ENCODE assay signal across 7 mouse cellular contexts in the genomic region with DNA sequence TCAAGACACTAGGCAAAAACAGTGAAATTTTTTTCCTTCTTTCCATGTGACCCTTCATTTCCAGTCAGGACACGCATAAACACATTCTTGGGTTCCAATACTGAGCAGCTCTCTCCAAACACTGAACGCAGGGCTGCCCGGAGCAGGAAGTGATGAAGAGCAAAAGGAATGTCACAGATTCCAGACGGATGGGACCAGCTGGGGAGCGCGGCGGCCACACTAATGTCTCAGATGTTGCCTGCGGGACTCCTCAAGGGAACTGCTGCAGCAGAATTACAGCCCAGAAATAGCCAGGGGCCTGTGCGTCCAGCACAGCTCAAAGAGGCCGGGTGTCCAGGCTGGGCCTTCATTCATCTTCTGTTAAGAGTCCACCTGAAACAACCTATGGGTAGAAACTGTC. TPM values are rescaled to one million over a fixed set of nuclear protein-coding genes. Genes with fewer than 3 reads are reported as not detected.
A peak's percentile ranks its signal among the peaks of the same experiment; 100 is the strongest.
DNase-seq lines count a peak whose midpoint lies in the region; ATAC-seq and TF ChIP-seq lines count a peak whose summit lies in the region.

No protein-coding gene starts in this region.

- H3K9ac ChIP-seq in embryonic facial prominence, embryonic 11.5 days (replicated peaks; ENCODE audit: low read length), result no peak overlapping the region
- 0 out of 2 replicates have a peak overlapping the region, but pooled peaks have one; percentile 19 for H3K9ac ChIP-seq in kidney, embryonic 14.5 days (ENCODE audit: low read depth, low read length)

- no peaks in the 10 kb centered on the region for H3K4me1 ChIP-seq in embryonic facial prominence, embryonic 11.5 days (ENCODE audit: control insufficient read depth, insufficient read depth, low read length)
- H3K4me1 ChIP-seq in heart, embryonic 10.5 days, result peaks cover 94% of the 10 kb centered on the region
- H3K4me1 ChIP-seq in kidney, embryonic 14.5 days (ENCODE audit: control insufficient read depth, insufficient read depth, low read length), result peaks cover 16% of the 10 kb centered on the region; the same call in 1 of the 2 replicates

- WGBS in embryonic facial prominence, embryonic 11.5 days, result 36% methylated on average over 10 of the region's 10 CpGs
- 18% methylated on average over 10 of the region's 10 CpGs for WGBS in heart, embryonic 10.5 days
- 45% methylated on average over 10 of the region's 10 CpGs for WGBS in kidney, embryonic 14.5 days

- no peak overlapping the region for H3K4me2 ChIP-seq in embryonic facial prominence, embryonic 11.5 days (ENCODE audit: low read depth, low read length)
- H3K4me2 ChIP-seq in kidney, embryonic 14.5 days (replicated peaks; ENCODE audit: low read depth, low read length), result no peak overlapping the region
- peak overlapping the region; percentile 87 for H3K4me2 ChIP-seq in myocyte (ENCODE audit: low read depth)

- H3K79me2 ChIP-seq in myocyte (ENCODE audit: control insufficient read depth, insufficient read depth), result peaks cover 92% of the 10 kb centered on the region

- no peaks in the 10 kb centered on the region for H3K27me3 ChIP-seq in embryonic facial prominence, embryonic 11.5 days (ENCODE audit: control insufficient read depth, insufficient read depth, low read length)
- no peaks in the 10 kb centered on the region for H3K27me3 ChIP-seq in heart, embryonic 10.5 days (ENCODE audit: insufficient read depth, poor library complexity, severe bottlenecking)
- H3K27me3 ChIP-seq in kidney, embryonic 14.5 days (ENCODE audit: control insufficient read depth, insufficient read depth, low read length), result no peaks in the 10 kb centered on the region
- H3K27me3 ChIP-seq in myocyte (ENCODE audit: control insufficient read depth, insufficient read depth, insufficient read length), result no peaks in the 10 kb centered on the region

- H3K36me3 ChIP-seq in embryonic facial prominence, embryonic 11.5 days (replicated peaks; ENCODE audit: control insufficient read depth, insufficient read depth, low read depth, low read length), result no peaks in the 10 kb centered on the region
- H3K36me3 ChIP-seq in heart, embryonic 10.5 days, result no peaks in the 10 kb centered on the region
- no peaks in the 10 kb centered on the region for H3K36me3 ChIP-seq in kidney, embryonic 14.5 days (ENCODE audit: control insufficient read depth, insufficient read depth, low read length)
- H3K36me3 ChIP-seq in myocyte (ENCODE audit: control insufficient read depth, insufficient read depth), result no peaks in the 10 kb centered on the region

- no peak for TF ChIP-seq POLR2A in myocyte (IDR thresholded peaks at IDR 0.05; ENCODE audit: insufficient read length, low read depth)

- no peak overlapping the region for H3ac ChIP-seq in myocyte (ENCODE audit: control insufficient read depth, insufficient read length)

- ATAC-seq in embryonic facial prominence, embryonic 11.5 days (replicated peaks; ENCODE audit: insufficient number of reproducible peaks, low FRiP score, low TSS enrichment, low read depth), result no peak
- ATAC-seq in kidney, embryonic 14.5 days (ENCODE audit: low FRiP score, low TSS enrichment), result peak; percentile 33; the same call in 1 of the 2 replicates

- DNase-seq in embryonic facial prominence, embryonic 11.5 days (ENCODE audit: low spot score), result peak; percentile 55
- peak; percentile 87 for DNase-seq in heart, embryonic 10.5 days (ENCODE audit: low spot score)
- no peak for DNase-seq in layer of hippocampus, adult 18-20 months (ENCODE audit: low spot score in 2 of 2)
- no peak for DNase-seq in right cerebral cortex, postnatal 4 days
- no peak for DNase-seq in ovary, postnatal 36 days (ENCODE audit: low spot score)

- H3K9me3 ChIP-seq in embryonic facial prominence, embryonic 11.5 days (replicated peaks; ENCODE audit: control insufficient read depth, low read length), result no peaks in the 10 kb centered on the region
- H3K9me3 ChIP-seq in heart, embryonic 10.5 days, result no peaks in the 10 kb centered on the region
- no peaks in the 10 kb centered on the region for H3K9me3 ChIP-seq in kidney, embryonic 14.5 days (ENCODE audit: control insufficient read depth, low read length)

- peak overlapping the region; percentile 59; the same call in 1 of the 2 replicates for H3K27ac ChIP-seq in embryonic facial prominence, embryonic 11.5 days (replicated peaks; ENCODE audit: low read depth, low read length)
- H3K27ac ChIP-seq in heart, embryonic 10.5 days, result peak overlapping the region; percentile 80
- peak overlapping the region; percentile 56; the same call in 1 of the 2 replicates for H3K27ac ChIP-seq in kidney, embryonic 14.5 days (ENCODE audit: low read depth, low read length)

- no peak overlapping the region for H3K4me3 ChIP-seq in embryonic facial prominence, embryonic 11.5 days (ENCODE audit: low read depth, low read length)
- H3K4me3 ChIP-seq in heart, embryonic 10.5 days, result no peak overlapping the region
- no peak overlapping the region for H3K4me3 ChIP-seq in kidney, embryonic 14.5 days (ENCODE audit: low read length)
- H3K4me3 ChIP-seq in myocyte, result no peak overlapping the region

TF ChIP-seq in myocyte, 11 proteins besides CTCF, POLR2A, EP300 and RAD21:
- TF ChIP-seq TCF12 (IDR thresholded peaks at IDR 0.05; ENCODE audit: insufficient read depth, poor library complexity, severe bottlenecking) (peak; percentile 80), MYOD1 (IDR thresholded peaks at IDR 0.05; ENCODE audit: control insufficient read depth in 1 of 3, insufficient read length in 2 of 3, low read depth in 2 of 3) (peak; percentile 70 to 99 (median 97)), USF1 (IDR thresholded peaks at IDR 0.05; ENCODE audit: low read depth) (peak; percentile 1), MAX (IDR thresholded peaks at IDR 0.05; ENCODE audit: low read depth) (no peak), TCF3 (IDR thresholded peaks at IDR 0.05; ENCODE audit: insufficient read length, low read depth) (peak; percentile 86), MYOG (IDR thresholded peaks at IDR 0.05; ENCODE audit: control insufficient read depth in 1 of 3, insufficient read depth in 1 of 3, insufficient read length in 2 of 3, low read depth in 2 of 3) (peak; percentile 17 to 85 (median 53)), REST (IDR thresholded peaks at IDR 0.05; ENCODE audit: insufficient read depth, insufficient read length) (no peak), CEBPB (IDR thresholded peaks at IDR 0.05; ENCODE audit: insufficient read depth, poor library complexity, severe bottlenecking) (no peak), POLR2AphosphoS2 (IDR thresholded peaks at IDR 0.05; ENCODE audit: insufficient read length, low read depth) (no peak)

RNA-seq across cellular contexts. Expression of a gene that starts 9.0 kb away (rescaled TPM):
- polyA plus RNA-seq in embryonic facial prominence, embryonic 11.5 days (2014; fragmentation: Nextera tagmentation; extraction: Ambion mirVana), result 20.7 and 21.8 TPM in 2 replicates
- 33.0 and 48.0 TPM in 2 replicates for polyA plus RNA-seq in heart, embryonic 10.5 days (2016; fragmentation: Nextera tagmentation; extraction: Ambion mirVana)
- 8.0 and 20.2 TPM in 2 replicates for polyA plus RNA-seq in kidney, embryonic 14.5 days (2014; fragmentation: Nextera tagmentation; extraction: Ambion mirVana)
- 39.6 TPM for polyA plus RNA-seq in myocyte (2012; fragmentation: generic; extraction: Trizol)
- 10 to 100 TPM; 65.7 to 67.1 TPM for total RNA-seq in layer of hippocampus, adult 18-20 months (2021)

RNA-seq across cellular contexts. Expression of a gene that starts 37.3 kb away (rescaled TPM):
- 0.27 TPM in 1 of 2 replicates, not detected in the other for polyA plus RNA-seq in embryonic facial prominence, embryonic 11.5 days (2014; fragmentation: Nextera tagmentation; extraction: Ambion mirVana)
- polyA plus RNA-seq in heart, embryonic 10.5 days (2016; fragmentation: Nextera tagmentation; extraction: Ambion mirVana), result not detected in 2 replicates
- 0.11 TPM in 1 of 2 replicates, not detected in the other for polyA plus RNA-seq in kidney, embryonic 14.5 days (2014; fragmentation: Nextera tagmentation; extraction: Ambion mirVana)
- 0.02 TPM for polyA plus RNA-seq in myocyte (2012; fragmentation: generic; extraction: Trizol)
- total RNA-seq in layer of hippocampus, adult 18-20 months (2021), result 1 to 10 TPM; 1.9 to 3.4 TPM

Comparison
In these comparisons a context has a peak if more than half of its experiments do, and no peak if none do; other contexts are left out.
1. DNase-seq: peak in embryonic facial prominence, embryonic 11.5 days (single experiment) and heart, embryonic 10.5 days (single experiment); none in layer of hippocampus, adult 18-20 months (0 of 2), right cerebral cortex, postnatal 4 days (single experiment) and ovary, postnatal 36 days (single experiment).
2. Peak in every context shown above with its lines, with median percentiles within 50 percentile points of each other: H3K27ac ChIP-seq.